Mouse (Mus musculus) midbrain, postnatal 0 days (tissue): Measurements from ENCODE around the gene Ttll9. TPM values are rescaled to one million over a fixed set of nuclear protein-coding genes. Genes with fewer than 3 reads are reported as not detected.

ENCODE experiments used
- ATAC-seq: fragments of 200-750 bp; cut with Nextera tagmentation; 2 replicates; pipeline ENCODE4 v1.8.0; 2017; ENCODE audit warnings: moderate number of reproducible peaks, mild to moderate bottlenecking, moderate TSS enrichment, moderate library complexity; ENCODE audit not compliant: low FRiP score
- DNase-seq: peaks from one replicate; pipeline ENCODE4 v3.0.0-alpha.2; 2015; ENCODE audit warnings: low spot score
- H3K27ac ChIP-seq: fragments of 300-500 bp; sonication (generic); 2 replicates; pipeline ENCODE4 v1.5.1; 2014; ENCODE audit warnings: low read depth, mild to moderate bottlenecking, low read length, mixed read lengths
- H3K27me3 ChIP-seq: fragments of 300-500 bp; sonication (generic); 2 replicates; pipeline ENCODE4 v1.6.1; 2014; ENCODE audit warnings: low read length, control low read depth, mixed read lengths; ENCODE audit not compliant: insufficient read depth
- H3K36me3 ChIP-seq: fragments of 300-500 bp; sonication (generic); 2 replicates; pipeline ENCODE4 v1.6.1; 2014; ENCODE audit warnings: low read length, control low read depth, mixed read lengths; ENCODE audit not compliant: insufficient read depth
- H3K4me1 ChIP-seq: fragments of 300-500 bp; sonication (generic); 2 replicates; pipeline ENCODE4 v1.6.1; 2014; ENCODE audit warnings: mild to moderate bottlenecking, control low read depth, antibody characterized with exemption, low read length, mixed read lengths; ENCODE audit not compliant: insufficient read depth
- H3K4me2 ChIP-seq: fragments of 300-500 bp; sonication (generic); 2 replicates; pipeline ENCODE4 v1.6.1; 2014; ENCODE audit warnings: low read depth, mild to moderate bottlenecking, low read length, mixed read lengths; ENCODE audit not compliant: poor library complexity, severe bottlenecking
- H3K4me3 ChIP-seq: fragments of 300-500 bp; sonication (generic); 2 replicates; pipeline ENCODE4 v1.5.1; 2014; ENCODE audit warnings: low read depth, mild to moderate bottlenecking, low read length, moderate library complexity
- H3K9ac ChIP-seq: fragments of 300-500 bp; sonication (generic); replicated peaks from 2 replicates; pipeline ENCODE4 v1.6.1; 2014; ENCODE audit warnings: mild to moderate bottlenecking, low read length, moderate library complexity, mixed read lengths; ENCODE audit not compliant: poor library complexity, severe bottlenecking
- H3K9me3 ChIP-seq: fragments of 300-500 bp; sonication (generic); 2 replicates; pipeline ENCODE4 v1.6.1; 2016; ENCODE audit warnings: low read length, control low read depth
- CTCF ChIP-seq: IDR thresholded peaks from 2 replicates; pipeline ENCODE4 v1.5.1; 2016; ENCODE audit warnings: antibody characterized with exemption, mild to moderate bottlenecking
- WGBS: fragments of 180-500 bp; shearing (Covaris S2); extraction: QIAGEN DNeasy Blood & Tissue Kit; methylation state at CpG from one replicate; pipeline ENCODE4 v1.1.7; 2014; 5-methylcytosine and 5-hydroxymethylcytosine counted together
- polyA plus RNA-seq: library from polyadenylated mRNA; unstranded; fragments of >200 nt; fragmentation: Nextera tagmentation; extraction: Ambion mirVana; gene quantifications from 2 replicates; pipeline ENCODE4 v1.2.1, GENCODE M21; 2015
- total RNA-seq: library from RNA; depleted of rRNA; stranded (reverse); fragments of >200 nt; gene quantifications from 2 replicates; pipeline ENCODE4 v1.2.3, GENCODE M21; 2014

The Ttll9 gene
- total and polyA plus RNA-seq, 2 experiments from 2014 or later = 4.9 to 7.9 TPM

GRCm38 (mm10) chr2:153031126-153032082 lies 69.1 kb downstream of the Ttll9 start, which contains the start of gene Xkr7:
TSS of gene Xkr7 (plus strand) at chr2:153031852.
- no peak for TF ChIP-seq CTCF
- H3K4me2 ChIP-seq = peak within 1 kb of the TSS; percentile 84
- DNase-seq (peak; percentile 60), ATAC-seq (peak; percentile 86)
- peaks cover 21% of the 10 kb centered on the region; the same call in 1 of the 2 replicates for H3K4me1 ChIP-seq
- no peaks in the 10 kb centered on the region for H3K36me3 ChIP-seq
- peak within 1 kb of the TSS; percentile 72 for H3K4me3 ChIP-seq
- WGBS = 2% methylated on average over 21 of the region's 54 CpGs
- no peaks in the 10 kb centered on the region for H3K27me3 ChIP-seq
- H3K9me3 ChIP-seq = no peaks in the 10 kb centered on the region
- H3K27ac ChIP-seq = peak within 1 kb of the TSS; percentile 88
- peak within 1 kb of the TSS; percentile 73 for H3K9ac ChIP-seq

- peak overlapping the region; percentile 73 for H3K9ac ChIP-seq
- no peaks in the 10 kb centered on the region for H3K27me3 ChIP-seq
- H3K4me1 ChIP-seq = peaks cover 21% of the 10 kb centered on the region; the same call in 1 of the 2 replicates
- no peak for TF ChIP-seq CTCF
- ATAC-seq = peak; percentile 72
- peak overlapping the region; percentile 84 for H3K4me2 ChIP-seq
- no peaks in the 10 kb centered on the region for H3K36me3 ChIP-seq
- DNase-seq = peak; percentile 55
- H3K9me3 ChIP-seq = no peaks in the 10 kb centered on the region
- peak overlapping the region; percentile 72 for H3K4me3 ChIP-seq
- peak overlapping the region; percentile 88 for H3K27ac ChIP-seq
- 1% methylated on average over 45 of the region's 58 CpGs for WGBS
Observed at GRCm38 (mm10) chr2:153032083-153032842, 70.0 kb downstream of the Ttll9 start.

DNA sequence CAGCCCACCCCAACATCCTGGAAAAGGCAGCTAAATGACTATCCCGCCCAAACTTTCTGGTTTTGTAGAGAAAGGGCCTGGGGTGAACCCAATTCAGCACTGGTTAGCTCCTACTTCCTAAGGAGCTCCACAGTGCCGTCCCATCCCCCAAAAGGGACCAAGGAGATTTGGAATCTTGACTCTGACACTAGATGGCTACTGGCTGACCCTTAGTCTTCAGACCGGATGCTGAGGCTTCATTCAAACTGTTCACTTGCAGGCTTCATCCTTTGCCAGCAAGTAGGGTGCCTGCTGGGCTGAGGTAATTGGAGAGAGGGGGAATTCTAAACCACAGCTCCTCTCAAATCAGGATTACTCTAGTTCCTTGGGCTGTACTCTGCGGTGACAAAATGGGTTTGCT lies 70.7 kb downstream of the Ttll9 start:
- H3K4me3 ChIP-seq = peak overlapping the region; percentile 72
- H3K27ac ChIP-seq = 0 out of 2 replicates have a peak overlapping the region, but pooled peaks have one; percentile 88
- 8% methylated on average over 4 of the region's 4 CpGs for WGBS
- H3K4me1 ChIP-seq = peaks cover 21% of the 10 kb centered on the region; the same call in 1 of the 2 replicates
- peak overlapping the region; percentile 84 for H3K4me2 ChIP-seq
- no peaks in the 10 kb centered on the region for H3K9me3 ChIP-seq
- no peaks in the 10 kb centered on the region for H3K27me3 ChIP-seq
- peak overlapping the region; percentile 73 for H3K9ac ChIP-seq
- DNase-seq (peak; percentile 44), ATAC-seq (no peak)
- no peak for TF ChIP-seq CTCF
- no peaks in the 10 kb centered on the region for H3K36me3 ChIP-seq

DNA sequence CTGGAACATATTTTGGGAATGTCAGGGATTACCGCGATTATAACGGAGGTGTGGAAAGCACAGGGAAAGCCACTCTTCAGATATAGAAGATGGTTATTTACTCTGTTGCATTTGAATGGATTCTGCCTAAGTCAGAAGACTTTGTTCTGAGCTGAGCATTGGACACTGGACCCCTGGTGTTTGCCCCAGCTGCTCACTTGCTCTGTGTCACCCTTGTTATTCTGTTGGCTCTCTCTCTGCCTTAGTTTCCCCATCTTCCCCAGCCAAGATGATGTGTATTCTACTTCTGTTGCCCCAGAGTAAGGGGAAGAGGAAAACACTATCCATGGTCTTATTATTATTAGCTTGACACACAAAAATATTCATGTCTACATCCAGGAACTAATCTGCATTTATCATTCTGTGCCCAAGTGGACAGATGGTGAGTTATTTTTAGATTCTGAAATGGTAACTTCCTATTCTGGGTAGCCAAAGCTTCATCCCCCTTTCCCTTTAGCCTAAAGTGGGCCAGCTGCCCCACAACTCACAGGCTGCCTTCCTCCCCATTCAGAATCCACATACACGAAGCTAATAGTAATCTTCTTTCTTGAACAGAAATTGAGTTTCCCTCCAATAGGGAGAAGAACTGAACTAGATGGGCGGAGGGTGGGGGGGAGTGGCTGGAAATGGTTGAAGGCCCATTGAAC lies 71.4 kb downstream of the Ttll9 start:
- 55% methylated on average over 5 of the region's 5 CpGs for WGBS
- no peak for ATAC-seq
- peak overlapping the region; percentile 72 for H3K4me3 ChIP-seq
- peaks cover 24% of the 10 kb centered on the region for H3K4me1 ChIP-seq
- H3K9ac ChIP-seq = 0 out of 2 replicates have a peak overlapping the region, but pooled peaks have one; percentile 73
- peak overlapping the region; percentile 84 for H3K4me2 ChIP-seq
- H3K27me3 ChIP-seq = no peaks in the 10 kb centered on the region
- H3K36me3 ChIP-seq = no peaks in the 10 kb centered on the region
- H3K9me3 ChIP-seq = no peaks in the 10 kb centered on the region
- no peak for DNase-seq
- no peak overlapping the region for H3K27ac ChIP-seq
- TF ChIP-seq CTCF = no peak

GRCm38 (mm10) chr2:153036690-153037089 lies 74.4 kb downstream of the Ttll9 start:
- WGBS = 12% methylated on average over 2 of the region's 2 CpGs
- no peak for DNase-seq

More at GRCm38 (mm10) chr2:153036690-153037089, 74.4 kb downstream of the Ttll9 start:
- Histone ChIP-seq H3K36me3 (0 out of 2 replicates have a peak, but pooled peaks cover 3% of the 10 kb centered on the region), H3K27me3 (no peaks in the 10 kb centered on the region), H3K4me2 (no peak overlapping the region), H3K27ac (no peak overlapping the region), H3K4me1 (peaks cover 24% of the 10 kb centered on the region), H3K9me3 (no peaks in the 10 kb centered on the region), H3K9ac (no peak overlapping the region), H3K4me3 (no peak overlapping the region)
- no peak for TF ChIP-seq CTCF
- no peak for ATAC-seq
